Mouse (Mus musculus) myocyte (in vitro differentiated cells): ENCODE measurements around the gene Fam20b. TPM values are rescaled to one million over a fixed set of nuclear protein-coding genes. Genes with fewer than 3 reads are reported as not detected.

ENCODE experiments used
- H3K27me3 ChIP-seq: one replicate; pipeline ENCODE4 v1.6.1; 2011; ENCODE audit not compliant: control insufficient read depth, insufficient read depth, insufficient read length
- H3K36me3 ChIP-seq: one replicate; pipeline ENCODE4 v1.6.1; 2011; ENCODE audit not compliant: control insufficient read depth, insufficient read depth
- H3K4me2 ChIP-seq: one replicate; pipeline ENCODE4 v1.6.1; 2011; ENCODE audit warnings: low read depth, control low read depth
- H3K4me3 ChIP-seq: one replicate; pipeline ENCODE4 v1.5.1; 2011; ENCODE audit warnings: mild to moderate bottlenecking, control low read depth, moderate library complexity
- H3K79me2 ChIP-seq: one replicate; pipeline ENCODE4 v1.6.1; 2011; ENCODE audit not compliant: control insufficient read depth, insufficient read depth
- H3ac ChIP-seq: one replicate; pipeline ENCODE4 v1.6.1; 2011; ENCODE audit not compliant: control insufficient read depth, insufficient read length
- CEBPB ChIP-seq: IDR thresholded peaks from 2 replicates; pipeline ENCODE4 v1.6.1; 2011; ENCODE audit warnings: mild to moderate bottlenecking, moderate library complexity; ENCODE audit not compliant: poor library complexity, insufficient read depth, severe bottlenecking
- E2F4 ChIP-seq: IDR thresholded peaks from one replicate; pipeline ENCODE4 v1.6.1; 2011; ENCODE audit warnings: mild to moderate bottlenecking, control low read depth, moderate library complexity; ENCODE audit not compliant: insufficient read depth
- MAX ChIP-seq: IDR thresholded peaks from one replicate; pipeline ENCODE4 v1.6.1; 2011; ENCODE audit warnings: low read depth, mild to moderate bottlenecking, control low read depth
- MYOD1 ChIP-seq, 3 experiments: IDR thresholded peaks; one replicate each; pipeline ENCODE4 v1.6.1; 2011; ENCODE audit warnings: control low read depth in 2 of 3, low read depth in 2 of 3, mild to moderate bottlenecking in 2 of 3, moderate library complexity in 1 of 3; ENCODE audit not compliant: insufficient read length in 2 of 3, control insufficient read depth in 1 of 3
- MYOG ChIP-seq, 3 experiments: IDR thresholded peaks; one replicate each; pipeline ENCODE4 v1.6.1; 2011; ENCODE audit warnings: control low read depth in 2 of 3, low read depth in 2 of 3, mild to moderate bottlenecking in 2 of 3; ENCODE audit not compliant: insufficient read length in 2 of 3, control insufficient read depth in 1 of 3, insufficient read depth in 1 of 3
- POLR2A ChIP-seq: IDR thresholded peaks from one replicate; pipeline ENCODE4 v1.6.1; 2011; ENCODE audit warnings: low read depth, mild to moderate bottlenecking, control low read depth, moderate library complexity; ENCODE audit not compliant: insufficient read length
- POLR2AphosphoS2 ChIP-seq: IDR thresholded peaks from one replicate; pipeline ENCODE4 v1.6.1; 2011; ENCODE audit warnings: low read depth, control low read depth; ENCODE audit not compliant: insufficient read length
- REST ChIP-seq: IDR thresholded peaks from one replicate; pipeline ENCODE4 v1.6.1; 2011; ENCODE audit warnings: mild to moderate bottlenecking, control low read depth, moderate library complexity; ENCODE audit not compliant: insufficient read depth, insufficient read length
- SRF ChIP-seq: IDR thresholded peaks from one replicate; pipeline ENCODE4 v1.6.1; 2011; ENCODE audit warnings: low read depth; ENCODE audit not compliant: control insufficient read depth, insufficient read length
- TCF12 ChIP-seq: IDR thresholded peaks from one replicate; pipeline ENCODE4 v1.6.1; 2011; ENCODE audit warnings: mild to moderate bottlenecking, control low read depth; ENCODE audit not compliant: poor library complexity, insufficient read depth, severe bottlenecking
- TCF3 ChIP-seq: IDR thresholded peaks from one replicate; pipeline ENCODE4 v1.6.1; 2011; ENCODE audit warnings: low read depth, control low read depth; ENCODE audit not compliant: insufficient read length
- USF1 ChIP-seq: IDR thresholded peaks from one replicate; pipeline ENCODE4 v1.6.1; 2011; ENCODE audit warnings: low read depth, mild to moderate bottlenecking, control low read depth, moderate library complexity
- polyA plus RNA-seq: library from polyadenylated mRNA; unstranded; fragments of >200 nt; fragmentation: generic; extraction: Trizol; gene quantifications from one replicate; pipeline ENCODE4 v1.2.1, GENCODE M21; 2012; ENCODE audit warnings: missing spikeins

Fam20b gene
- polyA plus RNA-seq, 1 experiment = 22.9 TPM

GRCm38 (mm10) chr1:156727234-156728108, 8.6 kb upstream of the Fam20b start:
- H3ac ChIP-seq = no peak overlapping the region
- H3K36me3 ChIP-seq = no peaks in the 10 kb centered on the region
- H3K4me3 ChIP-seq = no peak overlapping the region
- no peaks in the 10 kb centered on the region for H3K27me3 ChIP-seq
- H3K4me2 ChIP-seq = no peak overlapping the region
- H3K79me2 ChIP-seq = no peaks in the 10 kb centered on the region
- no peak for TF ChIP-seq MAX
- TF ChIP-seq E2F4 = no peak
- no peak for TF ChIP-seq MYOG (IDR thresholded peaks at IDR 0.05; ENCODE audit: control insufficient read depth in 1 of 3, insufficient read depth in 1 of 3, insufficient read length in 2 of 3, low read depth in 2 of 3)
- TF ChIP-seq REST = no peak
- TF ChIP-seq CEBPB = no peak

GRCm38 (mm10) chr1:156722089-156722488, 3.2 kb upstream of the Fam20b start:
- peaks cover 11% of the 10 kb centered on the region for H3K79me2 ChIP-seq
- H3ac ChIP-seq = no peak overlapping the region
- H3K4me3 ChIP-seq = no peak overlapping the region
- peak overlapping the region; percentile 31 for H3K4me2 ChIP-seq
- H3K27me3 ChIP-seq = no peaks in the 10 kb centered on the region
- no peak for TF ChIP-seq TCF3
- no peak for TF ChIP-seq MYOG (IDR thresholded peaks at IDR 0.05; ENCODE audit: control insufficient read depth in 1 of 3, insufficient read depth in 1 of 3, insufficient read length in 2 of 3, low read depth in 2 of 3)
- no peak for TF ChIP-seq USF1
- no peak for TF ChIP-seq E2F4
- no peaks in the 10 kb centered on the region for H3K36me3 ChIP-seq

- H3K36me3 ChIP-seq = no peaks in the 10 kb centered on the region
- no peak overlapping the region for H3K4me3 ChIP-seq
- no peak overlapping the region for H3K4me2 ChIP-seq
- H3K79me2 ChIP-seq = peaks cover 17% of the 10 kb centered on the region
- H3K27me3 ChIP-seq = no peaks in the 10 kb centered on the region
- no peak overlapping the region for H3ac ChIP-seq
- TF ChIP-seq POLR2A (no peak), MAX (no peak), REST (no peak), TCF12 (no peak), TCF3 (no peak), SRF (no peak), USF1 (no peak), MYOG (IDR thresholded peaks at IDR 0.05; ENCODE audit: control insufficient read depth in 1 of 3, insufficient read depth in 1 of 3, insufficient read length in 2 of 3, low read depth in 2 of 3) (no peak), E2F4 (no peak), POLR2AphosphoS2 (no peak), CEBPB (no peak), MYOD1 (IDR thresholded peaks at IDR 0.05; ENCODE audit: control insufficient read depth in 1 of 3, insufficient read length in 2 of 3, low read depth in 2 of 3) (no peak)
Measured at GRCm38 (mm10) chr1:156720046-156720445, 1.2 kb upstream of the Fam20b start.

- TF ChIP-seq USF1 (no peak), MYOG (IDR thresholded peaks at IDR 0.05; ENCODE audit: control insufficient read depth in 1 of 3, insufficient read depth in 1 of 3, insufficient read length in 2 of 3, low read depth in 2 of 3) (no peak), REST (no peak), POLR2A (no peak), E2F4 (no peak)
Measured at GRCm38 (mm10) chr1:156718286-156718949, 468 bp downstream of the Fam20b start.

GRCm38 (mm10) chr1:156717751-156718285, 1.1 kb downstream of the Fam20b start:
- H3K4me2 ChIP-seq = peak overlapping the region; percentile 72
- peak overlapping the region; percentile 31 for H3ac ChIP-seq
- H3K4me3 ChIP-seq = peak overlapping the region; percentile 47
- H3K79me2 ChIP-seq = peaks cover 17% of the 10 kb centered on the region
- H3K27me3 ChIP-seq = no peaks in the 10 kb centered on the region
- no peak for TF ChIP-seq SRF
- TF ChIP-seq TCF3 = no peak
- TF ChIP-seq USF1 = no peak
- TF ChIP-seq TCF12 = no peak
- TF ChIP-seq MYOD1 (IDR thresholded peaks at IDR 0.05; ENCODE audit: control insufficient read depth in 1 of 3, insufficient read length in 2 of 3, low read depth in 2 of 3) = no peak
- TF ChIP-seq POLR2AphosphoS2 = no peak
- no peak for TF ChIP-seq MYOG (IDR thresholded peaks at IDR 0.05; ENCODE audit: control insufficient read depth in 1 of 3, insufficient read depth in 1 of 3, insufficient read length in 2 of 3, low read depth in 2 of 3)
- TF ChIP-seq REST = no peak
- TF ChIP-seq POLR2A = no peak
- TF ChIP-seq MAX = no peak
- no peak for TF ChIP-seq E2F4
- TF ChIP-seq CEBPB = no peak
- H3K36me3 ChIP-seq = no peaks in the 10 kb centered on the region

More at GRCm38 (mm10) chr1:156718286-156718949, 468 bp downstream of the Fam20b start:
- Histone ChIP-seq H3ac (peak overlapping the region; percentile 31), H3K79me2 (peaks cover 17% of the 10 kb centered on the region), H3K4me3 (peak overlapping the region; percentile 47), H3K36me3 (no peaks in the 10 kb centered on the region), H3K27me3 (no peaks in the 10 kb centered on the region), H3K4me2 (peak overlapping the region; percentile 72)
